Mouse (Mus musculus): ENCODE measurements around the gene Rngtt.
"Not testable (repeated sequence)": the region's sequence is repeated elsewhere in the genome, so short reads cannot be mapped to it uniquely, and the experiment has no call there.

GRCm38 (mm10) chr4:33450356-33450755 lies 140.2 kb downstream of the Rngtt start:
- not testable (repeated sequence) for TF ChIP-seq CTCF (IDR thresholded peaks at IDR 0.05; ENCODE audit: control insufficient read depth, insufficient read depth, low read length); POLR2A (IDR thresholded peaks at IDR 0.05; ENCODE audit: borderline replicate concordance, control insufficient read depth, low read depth, low read length)
